Mouse (Mus musculus) right cerebral cortex, postnatal 36 days (tissue): ENCODE results near the gene Ric3.
"Not testable (repeated sequence)": the region's sequence is repeated elsewhere in the genome, so short reads cannot be mapped to it uniquely, and the experiment has no call there.

ENCODE experiments used
- DNase-seq, 2 experiments: peaks; one replicate each; pipeline ENCODE4 v3.0.0; 2022; ENCODE audit warnings: low spot score in 2 of 2, mixed read lengths in 1 of 2

Ric3 gene

DNA sequence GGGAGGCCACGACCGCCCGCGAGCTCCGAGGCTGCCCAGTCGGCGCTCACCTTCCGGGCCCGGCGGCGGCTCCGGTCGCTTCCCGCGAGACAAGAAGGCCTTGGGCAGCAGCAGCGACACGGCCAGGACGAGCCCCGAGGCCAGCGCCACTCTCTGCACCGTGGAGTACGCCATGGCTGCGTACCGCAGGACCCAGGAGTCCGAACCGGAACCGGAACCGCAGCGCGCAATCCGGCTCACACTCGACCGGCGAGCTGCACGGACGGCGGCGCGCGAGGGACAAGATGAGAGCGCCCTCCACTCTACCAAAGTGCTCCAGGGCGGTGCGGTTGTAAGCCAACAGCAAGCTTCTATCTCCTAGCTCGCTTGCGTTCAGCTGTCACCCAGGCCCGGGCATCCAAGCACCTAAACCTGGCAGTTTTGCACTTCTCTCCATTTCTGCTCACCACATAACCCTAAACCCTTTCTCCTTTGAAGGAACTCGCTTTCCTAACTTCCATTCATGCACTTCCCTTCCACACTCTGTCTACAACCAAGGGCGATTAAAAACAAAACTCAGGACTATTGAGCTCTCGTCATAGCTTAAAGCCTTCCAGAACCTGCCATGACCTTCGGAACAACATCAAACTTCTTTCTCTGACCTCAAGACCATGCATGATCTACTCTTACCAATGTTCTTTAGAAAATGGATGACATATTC, at the start of gene Ric3:
TSS of gene Ric3 (minus strand) at position 219 of the 700 bp plus-strand sequence.
- peak; percentile 90 to 92 for DNase-seq

DNA sequence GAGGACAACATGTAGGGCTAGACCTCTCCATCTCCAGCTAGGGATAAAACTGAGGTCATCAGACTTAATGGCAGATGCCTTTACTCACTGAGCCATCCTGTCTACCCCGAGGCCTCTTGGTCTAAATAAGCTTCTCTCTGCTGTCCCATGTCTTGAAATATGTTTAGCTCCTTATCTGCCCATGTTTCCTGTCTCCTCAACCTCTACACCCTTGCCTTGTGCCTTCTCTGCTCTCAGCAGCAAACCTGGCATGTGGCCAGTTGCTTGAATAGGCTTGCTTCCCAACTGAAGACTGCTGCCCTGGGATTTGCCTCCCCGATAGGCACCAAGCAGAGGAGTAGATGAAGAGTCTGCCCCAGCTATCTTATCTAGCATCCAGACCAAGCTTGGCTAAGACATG, 48.4 kb upstream of the Ric3 start:
- no peak for DNase-seq

DNA sequence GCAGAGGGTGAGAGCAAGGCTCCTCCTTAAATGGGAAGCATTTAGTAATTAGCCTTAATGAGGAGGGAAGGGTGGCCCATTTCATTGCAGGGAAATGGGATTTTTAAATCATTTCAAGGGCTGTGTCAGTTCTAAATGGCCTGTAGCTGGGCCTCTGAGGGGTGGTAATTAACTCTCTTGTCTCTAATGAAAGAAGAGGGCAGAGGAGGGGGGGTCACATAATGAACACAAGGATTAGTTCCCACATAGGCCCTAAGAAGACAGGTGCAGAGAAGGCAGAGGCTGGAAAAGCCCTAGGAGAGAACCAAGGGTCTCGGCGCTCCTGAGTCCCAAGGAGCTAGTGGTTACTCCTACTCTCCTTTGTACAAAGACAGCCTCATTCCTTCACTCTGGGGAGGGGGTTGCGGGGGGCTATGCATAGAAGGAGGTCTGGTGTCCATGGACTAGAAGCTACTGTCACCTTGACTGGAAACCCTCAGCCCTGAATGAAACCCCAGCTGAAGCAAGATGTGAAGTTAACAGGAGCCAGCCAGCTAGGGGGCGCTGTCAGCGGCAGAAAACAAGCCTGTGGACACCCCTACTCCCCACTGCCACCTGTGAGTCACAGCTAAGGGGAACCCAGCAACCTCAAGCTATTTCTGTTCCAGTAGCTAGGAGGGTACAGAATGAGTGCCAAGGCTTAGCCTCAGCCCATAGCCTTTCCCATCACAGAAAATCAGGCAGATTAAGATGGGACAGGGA, 47.0 kb upstream of the Ric3 start:
- no peak for DNase-seq

DNA sequence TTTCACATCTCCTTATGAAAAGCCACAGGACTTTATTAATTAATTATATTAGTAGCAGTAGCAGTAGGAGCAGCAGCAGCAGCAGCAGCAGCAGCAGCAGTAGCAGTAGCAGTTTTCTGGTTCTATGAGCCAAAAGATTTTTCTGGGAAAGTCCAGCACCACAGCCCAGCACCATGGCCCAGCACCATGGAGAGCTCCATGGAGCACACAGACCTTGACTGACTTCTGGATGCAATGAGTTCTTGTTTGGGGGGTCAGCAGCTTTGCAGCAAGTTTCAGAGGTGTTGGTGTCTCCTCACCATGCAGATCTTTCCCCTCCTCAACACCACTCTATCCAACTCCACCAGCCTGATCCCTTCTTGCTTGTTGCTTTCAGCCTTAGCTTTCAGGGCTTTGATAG, 46.3 kb upstream of the Ric3 start:
- DNase-seq: no peak

DNA sequence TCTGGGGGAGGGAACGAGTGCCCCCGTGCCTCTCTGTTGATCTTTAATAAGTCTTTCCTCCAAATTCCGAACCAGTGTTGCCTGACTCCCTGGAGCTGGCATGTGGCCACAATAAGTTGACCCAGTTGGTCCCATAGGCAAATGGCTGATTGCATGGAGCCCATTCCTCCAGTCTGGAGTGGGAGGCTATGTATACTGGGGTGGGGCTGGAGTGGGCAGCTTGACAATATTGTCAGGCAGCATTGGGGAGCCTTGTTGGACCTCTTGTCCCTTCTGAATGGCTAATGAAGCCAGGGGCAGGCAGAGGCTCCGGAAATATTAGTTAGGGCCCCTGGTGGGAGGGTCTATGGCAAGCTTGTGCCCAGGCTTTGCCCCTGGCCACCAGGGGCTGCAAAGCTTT, 32.8 kb upstream of the Ric3 start:
- DNase-seq: no peak

DNA sequence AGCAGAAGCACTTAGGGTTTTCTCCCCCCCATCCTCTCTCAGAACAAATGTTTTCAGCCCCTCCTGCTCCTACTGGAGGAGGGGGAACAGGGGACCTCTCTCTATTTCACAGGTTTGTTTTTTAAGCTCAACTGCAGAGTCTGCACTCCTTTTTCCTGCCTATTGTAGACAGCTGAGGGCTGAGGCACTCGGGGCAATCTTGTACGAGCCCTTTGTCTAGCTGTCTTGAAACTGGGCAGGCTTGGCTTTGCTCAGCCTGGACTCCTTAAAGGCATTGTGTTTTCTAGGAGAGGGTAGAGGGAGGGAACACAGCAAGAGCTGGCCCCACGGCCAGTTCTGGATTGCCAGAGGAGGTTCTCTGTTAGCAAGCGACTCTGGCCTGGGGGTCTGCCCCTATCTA, 32.4 kb upstream of the Ric3 start:
- DNase-seq: not testable (repeated sequence)

DNA sequence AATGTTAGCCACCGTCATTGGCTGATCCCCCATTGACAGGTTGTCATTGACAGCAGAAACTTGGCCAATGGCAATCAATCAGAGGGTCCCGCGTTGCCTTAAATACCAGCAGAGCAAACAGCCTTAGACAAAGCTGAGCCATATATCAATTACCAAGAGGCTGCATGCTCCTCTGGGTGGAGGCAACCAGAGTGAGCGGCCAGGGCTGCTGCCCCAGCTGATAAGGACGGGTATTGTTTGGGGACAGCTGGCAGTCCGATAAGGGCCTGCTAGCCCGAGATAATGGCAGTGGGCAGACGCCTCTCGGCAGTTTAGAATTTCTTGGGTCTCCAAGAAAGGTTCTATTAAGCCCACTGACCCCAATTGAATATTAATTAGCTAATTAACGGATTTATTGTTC, 31.8 kb upstream of the Ric3 start:
- no peak for DNase-seq

DNA sequence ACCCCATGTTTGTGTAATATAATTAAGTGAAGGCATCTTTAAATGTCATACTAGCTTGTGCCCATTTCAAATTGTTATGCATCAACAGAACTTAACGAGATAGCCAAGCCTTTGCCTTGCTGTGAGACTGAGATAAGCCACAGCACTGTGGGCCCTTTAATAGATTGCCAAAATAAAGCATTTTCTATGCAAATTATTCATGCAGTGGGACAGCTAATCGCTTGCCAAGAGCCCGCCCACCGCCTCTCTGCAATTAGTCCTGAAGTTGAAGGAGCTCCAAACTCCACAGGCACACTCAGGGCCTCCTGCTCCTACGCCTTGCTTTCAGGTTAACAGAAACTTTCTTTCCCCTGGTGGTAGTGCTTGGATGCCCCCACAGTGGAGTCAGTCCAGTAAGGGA, 27.9 kb upstream of the Ric3 start:
- DNase-seq: peak; percentile 57 to 75

DNA sequence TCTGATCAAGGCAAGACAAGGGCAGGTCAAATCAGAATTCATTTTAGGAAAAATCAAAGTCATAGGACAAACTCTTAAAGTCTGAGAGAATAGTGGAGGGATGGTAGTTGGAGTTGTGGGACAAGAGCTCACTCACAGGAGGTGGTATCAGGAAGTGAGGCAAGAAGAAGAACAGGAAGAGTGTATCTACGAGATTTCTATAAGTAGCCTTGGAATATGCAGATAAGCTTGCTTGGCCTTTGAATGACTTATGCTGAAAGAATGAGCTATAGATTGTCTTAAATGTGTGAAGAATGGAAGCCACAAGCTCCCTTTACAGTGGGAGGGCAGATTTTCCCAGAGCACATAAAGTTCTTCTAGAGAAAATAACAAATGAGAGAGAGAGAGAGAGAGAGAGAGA, 21.8 kb upstream of the Ric3 start:
- no peak for DNase-seq

DNA sequence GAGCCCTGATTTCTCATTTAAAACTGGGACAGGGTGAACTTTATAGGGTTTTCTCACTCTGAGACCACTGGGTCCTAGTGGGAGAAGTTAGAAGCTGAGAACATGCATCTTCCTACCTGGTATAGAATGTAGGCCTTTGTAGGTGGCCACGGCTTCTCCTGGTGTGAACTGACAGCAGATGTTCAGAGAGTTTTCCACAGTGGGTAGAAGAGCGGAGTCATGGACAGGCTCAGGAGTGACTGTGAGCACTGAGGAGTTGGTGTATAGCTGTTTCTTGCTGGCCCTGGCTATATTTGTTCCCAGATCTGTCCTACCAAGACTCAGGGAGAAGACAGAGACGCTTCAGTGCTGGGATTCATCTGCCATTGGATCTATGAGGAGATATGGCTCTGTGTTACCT, 18.0 kb upstream of the Ric3 start:
- DNase-seq: no peak

DNA sequence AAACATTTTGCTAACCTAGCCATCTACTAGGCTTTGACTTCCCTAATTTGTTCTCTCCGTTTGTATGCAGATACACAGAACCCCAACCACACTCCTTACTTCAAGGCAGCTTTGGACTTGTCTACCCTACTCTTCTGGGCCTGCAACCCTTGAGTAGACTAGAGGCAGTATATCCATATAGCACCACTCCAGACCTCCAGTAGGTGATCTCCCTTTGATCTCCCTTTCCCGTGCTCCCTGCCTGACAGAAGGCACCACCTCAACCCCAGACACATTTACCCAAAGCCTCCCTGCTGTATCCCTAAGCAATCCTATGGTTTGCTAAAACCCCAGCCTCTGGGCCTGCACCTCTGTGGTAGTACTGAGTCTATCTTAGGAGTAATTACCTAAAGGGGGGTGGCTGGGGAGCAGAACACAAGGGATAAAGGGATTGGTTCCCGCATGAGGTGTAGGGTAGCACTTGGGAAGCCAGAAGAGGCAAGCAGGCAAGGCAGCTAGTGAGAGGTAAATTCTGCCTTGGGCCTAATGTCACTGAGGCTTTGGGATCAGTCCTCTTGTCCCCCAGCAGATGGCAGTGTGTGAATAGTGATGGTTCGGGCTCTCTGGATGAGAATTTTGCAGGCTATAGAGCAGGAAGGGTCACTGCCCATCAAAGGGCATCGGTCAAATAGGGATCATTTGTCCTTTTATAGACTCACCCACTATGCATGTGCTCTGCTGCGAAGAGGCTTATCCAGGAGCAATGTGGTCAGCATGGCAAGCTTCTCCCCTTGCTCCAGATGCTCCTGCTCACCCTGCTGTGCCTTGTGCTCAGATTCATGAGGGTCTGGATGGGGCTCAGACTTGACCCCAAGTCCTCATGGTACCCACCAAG, 15.3 kb upstream of the Ric3 start:
- DNase-seq: no peak

DNA sequence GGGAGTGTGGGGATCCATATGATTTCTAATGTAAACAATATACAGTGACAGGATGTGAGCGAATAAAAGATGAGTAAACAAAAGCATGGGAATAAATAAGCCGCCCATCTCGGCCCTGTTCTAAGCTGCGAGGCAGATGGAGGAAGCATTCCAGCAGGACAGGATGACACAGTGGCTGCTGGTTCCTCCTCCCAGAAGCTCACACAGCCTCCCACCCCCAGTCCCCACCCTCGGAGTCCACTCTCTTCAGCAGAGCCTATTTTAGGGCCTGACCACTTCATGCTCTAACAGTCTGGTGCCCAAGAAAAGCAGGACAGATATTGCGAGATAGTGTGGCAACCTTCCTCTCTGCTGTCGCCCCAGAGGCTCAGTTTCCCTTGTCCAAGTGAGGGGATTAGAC, 14.1 kb upstream of the Ric3 start:
- DNase-seq: no peak

DNA sequence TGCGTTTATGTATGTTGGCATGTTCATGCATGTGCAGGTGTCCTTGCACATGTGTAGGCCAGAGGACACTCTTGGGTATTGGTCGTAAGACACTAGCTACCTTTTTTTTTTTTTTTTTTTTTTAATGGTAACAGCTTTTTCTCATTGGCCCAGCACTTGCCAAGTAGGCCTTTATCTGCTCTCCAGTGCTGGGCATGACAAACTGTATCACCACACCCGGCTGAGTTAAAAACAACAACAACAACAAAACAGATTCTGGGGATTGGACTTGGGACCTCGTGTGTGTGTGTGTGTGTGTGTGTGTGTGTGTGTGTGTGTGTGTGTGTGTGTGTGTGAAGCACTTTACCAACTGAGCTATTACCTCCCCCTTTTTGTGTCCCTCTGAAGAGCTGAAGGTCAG, 13.5 kb upstream of the Ric3 start:
- DNase-seq: no peak

DNA sequence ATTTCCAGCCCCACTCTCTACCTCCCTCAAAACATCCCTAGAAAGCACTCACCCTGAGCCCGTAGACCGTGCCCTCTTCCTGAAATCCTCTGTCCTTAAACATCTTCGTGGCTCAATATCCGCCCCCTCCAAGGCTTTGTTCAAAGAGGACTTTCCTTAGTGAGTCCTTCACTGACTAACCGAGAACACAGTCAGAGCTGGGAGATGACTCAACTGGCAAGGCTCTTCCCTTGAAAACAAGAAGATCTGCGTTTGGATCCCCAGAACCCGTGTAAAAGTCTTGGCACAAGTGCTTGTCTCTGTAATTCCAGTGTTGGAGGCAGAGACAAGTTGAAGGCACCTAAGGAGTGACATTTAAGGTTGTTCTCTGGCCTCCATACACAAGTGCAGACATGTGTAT, 11.2 kb upstream of the Ric3 start:
- DNase-seq: no peak

DNA sequence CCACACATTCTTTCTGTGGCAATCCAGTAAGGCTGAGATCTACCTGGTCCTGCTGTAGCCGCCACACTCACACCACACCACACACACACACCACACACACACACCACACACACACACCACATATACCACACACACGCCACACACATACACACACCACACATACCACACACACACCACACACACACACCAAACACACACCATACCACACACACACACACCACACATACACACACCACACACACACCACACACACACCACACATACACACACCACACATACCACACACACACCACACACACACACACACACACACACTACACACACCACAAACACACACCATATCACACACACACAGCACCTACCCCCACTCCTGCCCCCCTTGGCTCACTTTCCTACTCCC, 8.2 kb upstream of the Ric3 start:
- not testable (repeated sequence) for DNase-seq

DNA sequence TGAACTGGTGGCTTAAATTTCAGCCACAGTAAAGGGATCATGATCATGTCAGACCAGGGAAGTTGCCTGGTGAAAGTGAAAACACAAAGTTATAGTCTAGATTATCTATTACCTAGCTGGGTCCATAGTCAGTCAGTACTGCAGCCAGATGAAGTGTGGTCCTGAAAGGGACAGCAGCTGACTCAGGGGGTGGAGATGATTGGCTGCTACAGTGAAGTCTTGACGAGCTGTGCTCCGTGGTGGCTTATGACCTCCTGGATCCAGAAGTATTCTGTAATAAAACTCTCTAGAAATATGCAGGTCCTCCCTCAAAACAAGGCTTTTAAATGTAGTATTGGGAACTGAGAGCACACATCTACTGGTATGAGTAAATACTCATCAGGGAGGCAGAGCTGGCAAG, 3.8 kb upstream of the Ric3 start:
- DNase-seq: no peak

DNA sequence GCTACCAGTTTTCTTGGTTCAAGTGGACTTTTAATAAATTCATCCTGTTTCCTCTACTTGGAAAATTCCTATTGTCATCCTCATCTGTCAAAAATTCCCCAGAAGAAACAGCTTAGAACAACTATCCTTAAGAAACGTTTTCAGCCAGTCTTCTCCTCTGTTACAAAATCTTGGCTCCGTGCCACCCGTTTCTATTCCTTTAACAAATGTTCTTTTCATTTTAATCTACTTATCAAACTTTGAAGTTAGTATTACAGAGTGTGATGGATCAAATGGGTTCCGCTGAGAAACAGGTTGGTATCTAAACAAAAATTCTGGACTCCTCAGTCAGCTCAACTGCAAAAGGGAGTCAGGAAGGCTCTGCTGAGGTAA, 668 bp upstream of the Ric3 start:
- no peak for DNase-seq

DNA sequence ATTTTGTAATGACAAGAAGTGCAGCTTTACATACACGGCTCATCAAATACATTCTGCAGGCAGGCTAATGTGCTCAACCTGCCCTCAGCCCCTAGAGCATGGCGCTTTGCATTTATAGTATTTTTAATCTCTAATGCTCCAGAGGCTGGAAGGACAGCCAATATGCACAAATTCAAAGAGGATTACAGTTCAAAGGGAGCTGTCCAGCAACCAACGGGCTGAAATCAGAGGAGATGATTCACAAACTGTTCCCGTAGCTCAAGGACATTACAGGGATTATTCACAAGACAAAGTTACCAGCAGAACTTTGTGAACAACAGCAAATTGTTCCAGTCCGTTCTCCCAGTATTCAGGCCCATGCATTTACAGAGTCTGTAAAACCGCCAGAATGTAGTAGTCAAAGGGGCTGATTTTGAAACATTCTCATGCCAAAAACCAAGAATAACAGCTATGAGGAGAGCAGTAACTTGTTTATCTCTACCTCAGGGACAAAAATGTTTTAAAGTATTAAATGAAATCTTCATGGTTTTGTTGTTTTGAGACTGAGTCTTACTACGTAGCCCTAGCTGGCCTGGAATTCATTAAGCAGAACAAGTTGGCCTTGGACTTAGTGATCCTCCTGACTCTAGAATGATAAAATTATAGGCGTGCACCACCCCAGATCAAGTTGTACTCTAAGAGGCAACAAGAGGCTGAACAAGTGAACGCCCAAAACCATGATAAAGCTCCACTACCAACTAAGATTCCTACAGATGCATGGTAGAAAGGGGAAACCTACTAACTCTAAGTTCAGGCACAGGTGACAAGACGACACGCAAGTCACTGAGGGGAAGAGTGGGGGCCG, 640 bp downstream of the Ric3 start:
- DNase-seq: no peak

DNA sequence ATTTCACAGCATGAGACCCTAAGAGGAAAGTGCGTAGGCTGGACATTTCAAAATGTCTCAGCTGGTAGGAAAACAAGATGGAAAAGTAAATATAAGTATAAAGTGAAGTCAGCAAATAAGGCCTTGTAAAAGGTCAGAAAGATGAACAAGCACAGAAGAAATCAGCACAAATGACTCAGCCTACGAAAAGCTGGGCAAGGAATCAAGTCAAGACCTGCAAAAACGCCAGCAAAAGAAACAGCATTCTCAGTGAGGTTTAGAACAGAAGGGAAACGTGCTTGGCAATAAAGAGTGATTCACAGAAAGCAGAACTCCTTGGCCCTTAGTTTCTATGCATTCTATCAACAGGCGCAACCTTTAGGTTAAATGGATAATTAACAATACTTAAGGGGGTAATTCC, 10.8 kb downstream of the Ric3 start:
- no peak for DNase-seq

DNA sequence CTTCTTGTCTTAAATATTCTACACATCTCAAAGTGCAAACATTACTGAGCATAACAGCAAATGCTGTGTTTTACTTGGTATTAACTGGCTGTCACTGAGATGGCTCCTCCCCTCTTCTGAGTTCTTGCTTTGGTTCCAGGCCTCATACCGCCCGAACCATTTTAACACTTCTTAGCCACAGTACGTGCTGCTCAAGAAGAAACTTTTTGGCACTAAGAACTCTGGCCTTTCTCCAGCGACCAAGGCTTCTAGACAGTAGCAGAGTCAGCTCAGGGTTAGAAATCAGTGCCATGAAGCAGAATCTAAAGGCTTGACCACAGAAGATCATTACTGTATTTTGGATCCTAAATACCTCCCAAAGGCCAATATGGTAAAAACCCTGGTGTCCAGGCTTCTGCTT, 13.5 kb downstream of the Ric3 start:
- no peak for DNase-seq

DNA sequence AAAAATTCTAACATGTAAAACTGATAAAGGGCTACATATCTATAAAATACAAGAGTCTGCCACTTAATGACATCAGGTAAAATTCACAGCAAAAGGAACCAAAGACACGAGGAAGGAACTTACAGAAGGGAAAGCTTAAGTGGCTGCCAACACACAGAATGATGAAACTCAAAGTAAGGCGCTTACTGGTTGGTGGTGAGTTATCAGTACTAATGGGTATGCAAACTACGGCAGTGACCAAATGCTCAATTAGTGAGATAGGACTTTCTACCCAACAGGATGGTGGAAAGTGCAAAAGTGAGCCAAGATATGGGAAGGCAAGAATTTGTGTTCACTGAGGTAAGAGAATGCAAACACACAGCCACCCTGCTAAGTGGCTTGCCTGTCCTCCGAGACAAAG, 23.6 kb downstream of the Ric3 start:
- DNase-seq: no peak

DNA sequence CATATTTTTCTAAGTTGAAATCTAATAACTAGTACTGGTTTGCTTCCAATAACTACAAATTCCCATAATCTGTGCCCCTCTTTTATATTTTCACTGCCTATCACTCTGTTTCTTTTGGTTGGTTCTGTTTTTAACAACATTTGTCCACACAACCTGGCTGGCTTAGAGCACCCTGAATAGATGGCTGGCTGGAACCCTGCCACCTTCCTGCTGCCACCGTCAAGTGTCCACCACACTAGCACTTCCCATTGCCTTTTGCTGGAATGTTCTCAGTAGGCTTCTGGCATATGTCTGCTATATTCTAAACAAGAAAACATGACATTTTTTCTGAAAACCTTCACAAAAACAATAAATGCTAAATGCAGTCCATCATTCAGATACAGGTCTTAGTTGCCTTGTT, 32.3 kb downstream of the Ric3 start:
- DNase-seq: no peak
